Mouse (Mus musculus) left cerebral cortex, adult 2 months (tissue): Measurements from ENCODE around the gene Ect2l. TPM values are rescaled to one million over a fixed set of nuclear protein-coding genes. Genes with fewer than 3 reads are reported as not detected.

Experiments used
- DNase-seq, 2 experiments: peaks; one replicate each; pipeline ENCODE4 v3.0.0; 2021 to 2022; ENCODE audit warnings: low spot score in 2 of 2, mixed read lengths in 1 of 2; ENCODE audit errors: extremely low spot score in 1 of 2
- H3K27ac ChIP-seq: fragments of 200-600 bp; 2 replicates; pipeline ENCODE4 v1.8.1; 2022
- H3K4me3 ChIP-seq: fragments of 200-600 bp; 2 replicates; pipeline ENCODE4 v1.8.1; 2022
- CTCF ChIP-seq: fragments of 200-600 bp; IDR thresholded peaks from 2 replicates; pipeline ENCODE4 v1.8.1; 2022; ENCODE audit warnings: antibody characterized with exemption, mild to moderate bottlenecking, moderate library complexity
- intact Hi-C: fragments of 180-260 bp; cut with DNase I; formaldehyde crosslinking; loops from one replicate; pipeline ENCODE4 v1.15.1; 2025
- total RNA-seq, 2 experiments: library from RNA; stranded (reverse); gene quantifications; 2 replicates each; pipeline ENCODE4 v1.2.3; 2021

Ect2l gene
- total RNA-seq, 2 experiments from 2014 or later: 0.11 to 0.63 TPM

DNA sequence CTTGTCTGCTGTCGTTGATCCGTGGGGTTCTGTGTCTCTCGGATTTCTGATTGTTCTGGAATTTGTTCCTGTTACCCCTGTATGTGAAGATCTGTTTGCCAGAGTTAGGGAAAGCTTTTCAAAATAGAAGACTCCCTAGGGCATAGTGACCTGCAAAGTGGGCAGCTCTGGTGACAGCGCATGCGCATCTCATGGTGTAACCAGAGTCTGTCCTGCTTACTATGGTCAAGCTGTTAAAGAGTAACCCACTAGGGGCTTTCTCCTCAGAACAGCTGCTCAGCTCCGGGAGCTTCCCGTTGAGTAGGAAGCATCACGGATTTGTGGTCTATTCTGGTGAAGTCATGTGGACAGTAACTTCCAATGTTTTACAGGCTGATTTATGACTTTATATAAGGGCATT lies 92.4 kb downstream of the Ect2l start:
- no peak for DNase-seq
- intact Hi-C loops: loop anchor here (5.0 kb wide), 1 partner anchor 79 kb away; no protein-coding TSS in a partner anchor
- no peak for TF ChIP-seq CTCF
- no peak overlapping the region for H3K27ac ChIP-seq
- no peak overlapping the region for H3K4me3 ChIP-seq

GRCm38 (mm10) chr10:18113473-18114093 lies 97.1 kb downstream of the Ect2l start:
- intact Hi-C loops: no loop called here
- TF ChIP-seq CTCF: no peak
- DNase-seq: no peak
- Histone ChIP-seq H3K27ac (no peak overlapping the region), H3K4me3 (no peak overlapping the region)

DNA sequence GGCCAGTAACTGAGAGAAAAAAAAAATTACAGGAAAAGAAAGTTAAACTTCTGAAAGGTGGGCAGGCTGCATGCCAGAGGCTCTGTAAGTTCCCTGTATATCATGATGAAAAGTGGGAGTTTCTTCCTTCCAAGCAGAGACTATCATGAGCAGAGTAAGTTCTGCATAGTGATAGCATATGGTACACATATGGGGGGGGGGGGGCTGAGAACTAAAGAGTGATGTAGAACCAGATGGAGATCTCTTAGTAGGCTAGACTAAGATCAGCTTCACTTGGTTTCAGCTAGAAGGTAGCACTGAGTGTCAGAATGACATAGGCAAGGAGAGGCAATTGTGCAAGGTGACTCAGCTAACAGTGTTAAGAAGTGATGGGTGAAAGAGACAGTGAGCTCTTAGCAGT lies 99.8 kb downstream of the Ect2l start:
- TF ChIP-seq CTCF: no peak
- no peak for DNase-seq
- intact Hi-C loops: no loop called here
- no peak overlapping the region for H3K27ac ChIP-seq
- H3K4me3 ChIP-seq: no peak overlapping the region

DNA sequence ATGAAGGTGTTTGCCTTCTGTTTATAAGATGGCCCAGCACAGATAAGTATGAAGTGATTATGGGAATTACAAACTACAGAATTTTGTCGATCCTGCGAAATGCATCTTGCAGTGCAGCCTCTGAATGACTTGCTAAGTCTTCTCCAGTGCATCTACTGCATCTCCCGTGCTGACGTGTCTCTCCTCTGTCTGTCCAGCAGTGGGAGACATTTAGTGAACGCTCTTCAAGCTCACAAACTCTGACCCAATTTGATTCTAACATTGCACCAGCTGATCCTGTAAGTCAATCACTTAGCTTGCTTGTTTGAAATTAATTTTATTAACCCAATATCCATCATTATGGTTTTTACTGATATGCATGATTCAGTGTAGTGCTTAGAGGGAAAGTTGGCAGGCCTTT lies 103.2 kb downstream of the Ect2l start:
- Histone ChIP-seq H3K4me3 (no peak overlapping the region), H3K27ac (no peak overlapping the region)
- TF ChIP-seq CTCF: peak; percentile 49
- intact Hi-C loops: no loop called here
- DNase-seq: no peak

GRCm38 (mm10) chr10:18102166-18102565 lies 108.5 kb downstream of the Ect2l start:
- no peak; the same call in 1 of the 2 replicates for TF ChIP-seq CTCF
- no peak for DNase-seq
- intact Hi-C loops: loop anchor here (2.0 kb wide), 1 partner anchor 47 kb away; the partner anchor contains the start of gene Reps1
- Histone ChIP-seq H3K27ac (no peak overlapping the region), H3K4me3 (no peak overlapping the region)

DNA sequence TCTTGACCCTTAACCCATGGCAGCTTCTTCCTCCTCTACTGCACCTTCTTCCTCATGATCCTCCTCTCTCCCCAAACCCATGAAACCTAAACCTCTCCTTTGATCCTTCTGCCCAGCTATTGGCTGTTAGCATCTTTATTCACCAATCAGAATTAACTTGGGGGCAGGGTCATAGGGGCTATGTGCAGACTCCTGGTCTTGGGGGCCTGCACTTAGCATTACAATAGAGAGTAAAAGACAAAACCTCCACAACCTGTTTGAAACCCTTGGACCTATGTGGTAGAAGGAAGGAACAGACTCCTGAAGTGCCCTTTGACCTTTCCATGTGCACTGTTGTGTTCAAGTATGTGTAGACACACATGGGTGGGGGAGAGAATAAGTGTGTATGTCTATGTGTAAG lies 120.0 kb downstream of the Ect2l start:
- TF ChIP-seq CTCF: no peak
- intact Hi-C loops: no loop called here
- H3K27ac ChIP-seq: no peak overlapping the region
- DNase-seq: no peak
- no peak overlapping the region for H3K4me3 ChIP-seq

DNA sequence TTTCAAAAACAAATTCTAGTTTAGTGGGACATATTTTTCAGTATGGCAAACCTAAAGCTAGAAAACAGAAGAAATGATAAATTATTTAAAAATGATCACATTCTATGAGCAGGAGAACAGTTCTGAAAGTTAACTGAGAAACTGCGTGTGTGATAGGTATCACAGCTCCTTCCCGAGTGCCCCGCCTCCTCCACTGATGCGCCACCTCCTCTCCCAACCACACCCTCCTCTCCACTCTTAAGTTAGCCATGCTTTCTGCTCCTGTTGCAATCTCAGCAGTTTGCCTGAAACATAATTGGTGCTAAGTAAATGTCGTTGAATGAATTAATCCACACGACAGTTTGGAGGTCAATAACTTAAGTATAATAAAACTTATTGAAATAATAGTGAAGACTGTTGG lies 127.9 kb downstream of the Ect2l start:
- no peak for DNase-seq
- no peak for TF ChIP-seq CTCF

GRCm38 (mm10) chr10:18081536-18081935 lies 129.2 kb downstream of the Ect2l start:
- intact Hi-C loops: no loop called here
- Histone ChIP-seq H3K27ac (no peak overlapping the region), H3K4me3 (no peak overlapping the region)
- no peak for TF ChIP-seq CTCF
- DNase-seq: no peak

More for the DNA sequence above, 127.9 kb downstream of the Ect2l start:
- intact Hi-C loops: no loop called here
- Histone ChIP-seq H3K27ac (no peak overlapping the region), H3K4me3 (no peak overlapping the region)

Other genes starting within 250 kb of the Ect2l start
- gene Abracl, start 187.6 kb downstream of the Ect2l start, total RNA-seq: 10 to 100 TPM; 18.9 to 19.3 TPM
- gene Reps1, start 155.0 kb downstream of the Ect2l start, total RNA-seq: 10 to 100 TPM; 65.3 to 73.0 TPM
- 10 to 100 TPM; 34.0 to 34.9 TPM for gene Ccdc28a, start 24.1 kb upstream of the Ect2l start, total RNA-seq
- gene Nhsl1, start 108.1 kb upstream of the Ect2l start, total RNA-seq: 10 to 100 TPM; 23.7 to 28.9 TPM